Mouse (Mus musculus) heart, adult 11 months (tissue): Measurements from ENCODE around the gene Vezt.

Source experiments
- DNase-seq: peaks from one replicate; pipeline ENCODE4 v3.0.0; 2022

Gene Vezt

GRCm38 (mm10) chr10:93945843-93946499, 89.6 kb downstream of the Vezt start:
- peak; percentile 50 for DNase-seq

GRCm38 (mm10) chr10:93945364-93945763, 90.3 kb downstream of the Vezt start:
- DNase-seq = peak; percentile 77

GRCm38 (mm10) chr10:93944241-93944640, 91.4 kb downstream of the Vezt start:
- DNase-seq = peak; percentile 79

- peak; percentile 23 for DNase-seq
Observed at GRCm38 (mm10) chr10:93940279-93940678, 95.3 kb downstream of the Vezt start.

- DNase-seq = peak; percentile 33
Observed at GRCm38 (mm10) chr10:93939676-93940075, 95.9 kb downstream of the Vezt start.

DNA sequence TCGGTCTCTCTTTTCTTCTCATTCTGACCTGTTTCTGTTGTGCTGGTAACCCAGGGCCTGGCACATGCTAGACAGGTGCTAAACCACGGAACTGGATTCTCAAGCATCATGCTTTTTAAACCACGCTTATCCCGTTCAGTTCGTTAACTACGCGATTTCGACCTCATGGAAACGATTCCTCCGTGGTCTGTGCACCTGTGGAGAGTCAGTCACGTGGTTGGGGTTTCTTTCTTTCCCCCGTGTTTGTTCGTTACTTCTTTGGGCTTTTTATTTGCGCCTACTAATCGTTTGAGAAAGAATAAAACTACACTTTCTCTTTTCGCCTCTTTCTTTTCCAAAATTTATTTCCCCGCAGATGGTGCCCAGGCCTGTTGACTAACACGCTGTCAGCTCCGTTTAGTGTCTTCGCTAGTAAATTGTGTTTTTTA, 96.8 kb downstream of the Vezt start:
- DNase-seq = no peak

DNA sequence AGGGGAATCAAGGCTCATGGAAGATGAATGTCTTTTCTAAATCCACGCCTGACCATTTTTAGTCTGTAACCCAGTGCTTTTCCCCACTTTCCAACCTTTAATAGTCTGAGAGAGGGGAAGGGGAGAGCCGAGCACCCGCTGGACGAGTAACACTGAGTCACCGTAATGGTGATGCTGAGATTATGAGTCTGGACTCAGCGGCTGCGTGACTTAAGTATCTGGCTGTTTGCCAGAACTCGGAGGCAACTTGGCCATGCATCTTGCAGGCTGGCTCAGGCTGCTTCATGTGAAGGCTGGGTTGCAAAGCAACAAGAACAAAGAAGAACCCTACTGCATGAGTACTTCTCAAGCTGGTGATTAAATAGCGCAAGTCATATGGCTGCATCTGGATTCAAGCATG, 101.6 kb downstream of the Vezt start:
- DNase-seq = peak; percentile 90

DNA sequence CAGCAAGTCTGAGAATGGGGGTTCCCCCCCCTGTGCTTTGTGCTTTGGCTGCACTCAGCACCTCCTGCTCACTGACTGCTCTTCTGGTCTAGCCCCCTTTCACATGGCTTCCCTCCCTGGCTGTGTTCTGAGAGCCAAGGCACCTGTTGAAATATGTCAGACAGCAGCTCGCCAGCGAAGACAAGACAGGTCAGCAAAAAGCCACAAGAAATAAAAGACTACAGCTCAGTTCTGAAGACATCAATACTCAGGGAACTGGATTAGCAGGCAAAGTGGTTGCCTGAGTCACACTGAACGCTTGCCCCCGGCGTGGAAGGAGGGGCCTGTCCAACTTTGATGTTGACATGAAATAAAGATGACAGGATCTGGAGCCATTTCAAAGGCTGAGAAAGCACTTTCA, 102.8 kb downstream of the Vezt start:
- DNase-seq = peak; percentile 68

DNA sequence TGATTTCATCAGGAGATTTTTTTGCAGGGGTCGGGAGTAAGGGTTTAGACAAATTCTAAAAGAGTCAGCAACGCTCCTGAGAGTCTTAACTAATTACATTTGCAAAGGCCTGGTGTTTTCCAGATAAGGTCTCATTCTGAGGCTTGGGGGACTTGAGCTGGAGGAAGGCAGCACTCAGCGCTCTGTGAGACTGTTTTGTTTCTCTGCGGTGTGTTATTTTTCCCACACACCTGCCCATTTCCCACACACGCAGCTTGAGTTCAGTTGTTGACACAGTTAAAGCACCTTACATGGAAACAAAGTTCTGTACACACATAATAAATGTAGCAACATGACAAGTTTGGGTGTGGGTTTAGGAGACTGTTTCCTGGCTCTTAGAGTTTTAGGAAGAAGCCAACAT, 103.6 kb downstream of the Vezt start:
- DNase-seq = peak; percentile 0

DNA sequence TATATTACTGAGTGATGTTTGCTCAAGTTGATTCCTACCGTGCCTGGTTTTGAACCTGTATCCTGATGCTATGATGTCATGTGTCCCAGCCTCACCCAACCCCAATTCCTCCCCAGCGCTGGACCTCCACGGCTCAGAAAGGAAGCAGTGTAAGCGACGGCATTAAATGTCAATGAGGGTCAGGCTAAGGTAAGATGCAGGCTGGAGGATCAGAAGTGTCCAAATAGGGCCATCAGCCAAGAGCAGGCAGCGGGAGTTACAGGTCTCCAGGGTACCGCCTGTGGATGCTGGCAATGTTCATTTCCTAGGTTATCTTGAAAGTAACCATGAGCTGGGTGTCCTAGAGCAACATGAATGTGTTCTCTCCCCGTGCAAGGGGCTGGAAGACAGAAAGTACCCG, 104.2 kb downstream of the Vezt start:
- DNase-seq = peak; percentile 76

DNA sequence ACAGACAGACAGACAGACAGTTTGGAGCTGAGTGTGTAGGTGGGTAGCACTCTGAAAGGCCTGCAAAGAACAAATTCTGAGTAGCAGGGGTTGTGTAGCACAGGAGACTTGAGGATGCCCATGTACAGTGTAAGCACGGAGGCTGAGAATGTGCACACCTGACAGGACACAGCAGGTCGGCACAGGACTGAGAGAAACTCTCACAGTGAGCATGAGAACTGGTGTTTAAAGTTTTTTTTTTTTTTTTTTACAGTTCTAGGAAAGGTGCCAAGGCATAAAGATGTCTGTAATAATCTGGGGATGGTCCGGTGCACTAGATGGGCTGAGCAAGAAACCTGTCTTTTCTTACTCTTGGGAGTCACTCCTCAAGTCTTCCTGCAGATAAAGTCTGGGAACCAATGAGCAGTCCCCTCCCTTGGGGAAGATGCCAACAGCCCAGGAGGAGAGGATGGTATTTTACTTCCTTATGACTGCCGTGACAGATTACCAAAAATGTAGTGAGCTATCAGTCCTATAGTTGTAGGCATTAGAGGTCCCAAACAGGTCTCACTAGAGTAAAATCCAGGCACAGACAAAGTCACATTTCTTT, 105.3 kb downstream of the Vezt start:
- DNase-seq = peak; percentile 36

- peak; percentile 60 for DNase-seq
Observed at GRCm38 (mm10) chr10:93924666-93925065, 111.0 kb downstream of the Vezt start.

- peak; percentile 5 for DNase-seq
Observed at GRCm38 (mm10) chr10:93921160-93921559, 114.5 kb downstream of the Vezt start.

DNA sequence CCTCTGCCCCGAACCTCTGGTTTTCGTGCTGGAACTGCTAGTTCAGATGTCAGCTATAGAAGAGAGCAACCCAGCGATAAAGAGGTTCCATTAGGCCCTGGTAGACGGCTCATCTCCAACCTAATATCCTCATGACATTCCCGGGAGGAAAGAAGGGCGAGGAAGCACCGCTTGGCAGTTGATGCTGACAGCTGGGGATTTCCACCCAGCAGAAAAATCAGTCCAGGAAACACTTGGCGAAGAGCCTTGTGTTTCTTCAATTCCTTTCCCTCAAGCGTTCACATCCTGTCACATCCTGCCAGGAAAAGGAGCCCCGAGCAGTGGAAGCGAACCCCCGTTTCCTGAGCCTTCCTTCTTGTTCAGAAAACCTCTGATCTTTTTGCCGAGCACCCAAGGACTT, 116.4 kb downstream of the Vezt start:
- DNase-seq = peak; percentile 96

DNA sequence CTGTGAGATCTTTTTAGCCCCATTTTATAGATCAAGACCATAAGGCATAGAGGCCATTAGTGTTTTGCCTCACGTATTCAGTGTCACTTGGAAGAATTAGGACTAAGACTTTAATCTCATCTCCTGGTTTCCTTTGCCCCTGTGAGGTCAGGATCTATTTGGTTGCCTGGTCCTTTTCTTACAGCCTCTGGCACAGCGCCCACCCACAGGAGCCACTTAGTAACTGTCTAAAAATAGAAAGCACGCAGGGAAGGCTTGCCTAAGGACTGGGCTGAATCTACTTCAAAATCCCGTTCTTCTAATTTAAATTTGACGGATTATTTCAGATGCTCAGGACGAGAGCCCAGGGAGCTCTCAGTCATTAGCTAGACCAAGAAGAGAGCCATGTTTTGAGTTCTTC, 116.9 kb downstream of the Vezt start:
- DNase-seq = peak; percentile 95

GRCm38 (mm10) chr10:93918087-93918486, 117.5 kb downstream of the Vezt start:
- peak; percentile 77 for DNase-seq

- DNase-seq = peak; percentile 43
Observed at GRCm38 (mm10) chr10:93916778-93917177, 118.8 kb downstream of the Vezt start.

DNA sequence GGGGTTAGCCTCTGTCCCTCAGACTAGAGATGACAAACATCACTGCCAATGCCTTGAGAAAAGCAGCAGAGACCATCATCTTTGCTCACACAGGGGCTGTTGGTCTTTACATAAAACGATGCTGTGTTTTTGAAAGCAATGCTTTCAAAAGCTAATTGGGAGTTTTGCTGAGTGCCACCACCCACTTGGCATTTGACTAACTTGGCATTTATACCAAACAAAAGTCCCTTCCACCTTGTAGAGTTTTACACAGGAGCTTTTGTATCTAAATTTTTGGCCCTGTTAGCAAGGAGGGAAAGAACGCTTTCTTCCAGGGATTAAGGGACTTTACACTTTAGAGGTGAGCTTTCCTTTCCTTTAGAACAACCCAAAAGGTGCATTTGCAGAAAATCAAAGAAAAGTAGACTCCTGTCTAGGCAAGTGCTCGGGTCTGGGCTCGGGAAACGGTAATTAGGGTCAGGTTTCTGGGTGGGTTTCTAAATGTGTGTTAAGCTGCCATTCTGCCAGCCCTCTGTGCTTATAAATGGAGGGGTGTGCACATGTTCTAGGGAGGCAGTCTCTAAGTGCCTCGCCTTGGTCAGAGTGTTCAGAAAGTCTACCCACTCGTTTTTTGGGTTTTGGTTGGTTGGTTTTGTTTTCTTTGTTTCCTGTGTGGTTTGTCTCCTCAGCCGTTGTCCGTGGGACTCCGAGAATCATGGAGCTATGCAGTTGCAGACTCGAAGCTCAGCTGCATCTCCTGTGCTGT, 119.9 kb downstream of the Vezt start:
- peak; percentile 70 for DNase-seq

- no peak for DNase-seq
Observed at GRCm38 (mm10) chr10:93913525-93913924, 122.1 kb downstream of the Vezt start.

DNA sequence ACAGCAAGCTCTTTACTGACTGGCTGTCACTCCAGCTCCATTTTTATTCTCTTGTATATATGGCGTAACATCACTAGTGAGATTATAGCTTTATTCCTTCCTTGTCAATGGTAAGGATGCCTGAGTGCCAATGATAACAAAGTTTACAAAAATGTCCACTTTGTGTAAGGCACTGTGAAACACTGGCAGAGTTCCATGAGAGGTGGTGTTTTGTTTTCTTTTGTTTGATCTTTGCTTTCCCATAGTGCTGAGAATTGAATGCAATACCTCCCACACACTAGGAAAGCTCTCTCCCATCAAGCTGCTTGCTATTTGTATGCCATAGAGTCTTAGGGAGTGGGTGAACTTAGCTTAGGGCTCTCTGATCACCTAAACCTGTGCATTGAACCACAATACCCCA, 122.7 kb downstream of the Vezt start:
- peak; percentile 8 for DNase-seq

- DNase-seq = peak; percentile 63
Observed at GRCm38 (mm10) chr10:93912136-93912855, 123.3 kb downstream of the Vezt start.

- peak; percentile 24 for DNase-seq
Observed at GRCm38 (mm10) chr10:93911326-93911725, 124.3 kb downstream of the Vezt start.

DNA sequence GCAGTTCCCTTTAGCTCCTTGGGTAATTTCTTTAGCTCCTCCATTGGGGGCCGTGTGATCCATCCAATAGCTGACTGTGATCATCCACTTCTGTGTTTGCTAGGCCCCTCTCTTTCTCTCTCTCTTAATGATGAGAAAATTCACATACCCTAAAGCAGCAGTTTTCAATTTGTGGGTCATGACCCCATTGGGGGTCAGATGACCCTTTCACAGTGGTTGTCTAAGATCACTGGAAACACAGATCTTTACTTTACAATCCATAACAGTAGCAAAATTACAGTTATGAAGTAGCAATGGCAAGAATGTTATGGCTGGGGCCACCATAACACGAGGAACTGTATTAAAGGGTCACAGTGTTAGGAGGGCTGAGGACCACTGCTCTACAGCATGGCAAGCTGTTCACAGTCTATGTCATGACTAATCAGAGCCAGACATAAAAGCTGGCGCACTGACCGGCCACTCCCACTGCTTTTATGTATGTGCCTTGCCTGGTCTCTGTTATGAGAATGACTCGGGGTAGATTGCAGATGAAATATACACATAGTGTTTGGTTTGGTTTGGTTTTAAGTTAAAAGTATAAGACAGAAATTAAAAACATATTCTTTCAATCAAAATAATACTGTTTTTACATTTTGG, 125.7 kb downstream of the Vezt start:
- DNase-seq = peak; percentile 54
